ENCODE assay signal across 11 mouse cellular contexts in genomic region chr11:94150519-94151470, GRCm38 (mm10).
DNase-seq lines count a peak whose midpoint lies in the region; ATAC-seq and TF ChIP-seq lines count a peak whose summit lies in the region.
"Had no signal": no experiment of that assay in that cellular context is flagged by ENCODE, and none has a peak within 500 bp of the region (broad histone marks: within the 10 kb centered on the region; RNA-seq: fewer than 3 reads in every experiment).

No protein-coding gene starts in this region.

- peaks cover 5% of the 10 kb centered on the region; the same call in 1 of the 2 replicates for H3K4me1 ChIP-seq in forebrain, embryonic 11.5 days (replicated peaks; ENCODE audit: control insufficient read depth, insufficient read depth, low read length)
- peaks cover 13% of the 10 kb centered on the region; the same call in 1 of the 2 replicates for H3K4me1 ChIP-seq in forebrain, embryonic 14.5 days (ENCODE audit: control insufficient read depth, insufficient read depth, low read length)
- no peaks in the 10 kb centered on the region for H3K4me1 ChIP-seq in kidney, postnatal 0 days (replicated peaks; ENCODE audit: insufficient read depth, low read length)
- H3K4me1 ChIP-seq in kidney, adult 2 months (ENCODE audit: control insufficient read depth, insufficient read depth, low read length) = 0 out of 2 replicates have a peak, but pooled peaks cover 4% of the 10 kb centered on the region
- peaks cover 17% of the 10 kb centered on the region for H3K4me1 ChIP-seq in limb, embryonic 15.5 days

- no peaks in the 10 kb centered on the region for H3K36me3 ChIP-seq in forebrain, embryonic 11.5 days (ENCODE audit: control insufficient read depth, insufficient read depth, low read length)
- no peaks in the 10 kb centered on the region for H3K36me3 ChIP-seq in forebrain, embryonic 14.5 days (ENCODE audit: control insufficient read depth, insufficient read depth, low read length)
- H3K36me3 ChIP-seq in kidney, postnatal 0 days (ENCODE audit: insufficient read depth, low read length) = no peaks in the 10 kb centered on the region
- H3K36me3 ChIP-seq in kidney, adult 2 months (ENCODE audit: control insufficient read depth, insufficient read depth, low read length) = no peaks in the 10 kb centered on the region
- H3K36me3 ChIP-seq in limb, embryonic 15.5 days = no peaks in the 10 kb centered on the region

- H3K4me3 ChIP-seq in forebrain, embryonic 11.5 days (ENCODE audit: low read depth, low read length) = no peak overlapping the region
- H3K4me3 ChIP-seq in forebrain, embryonic 14.5 days (ENCODE audit: low read depth, low read length) = no peak overlapping the region
- H3K4me3 ChIP-seq in kidney, postnatal 0 days (replicated peaks; ENCODE audit: low read depth, low read length) = no peak overlapping the region
- no peak overlapping the region for H3K4me3 ChIP-seq in kidney, adult 2 months (ENCODE audit: insufficient read depth, low read depth, low read length)
- H3K4me3 ChIP-seq in limb, embryonic 15.5 days = no peak overlapping the region

- no peak overlapping the region for H3K27ac ChIP-seq in forebrain, embryonic 11.5 days (ENCODE audit: low read depth, low read length)
- no peak overlapping the region for H3K27ac ChIP-seq in forebrain, embryonic 14.5 days (ENCODE audit: low read depth, low read length)
- no peak overlapping the region for H3K27ac ChIP-seq in kidney, postnatal 0 days
- no peak overlapping the region for H3K27ac ChIP-seq in kidney, adult 2 months (ENCODE audit: insufficient read depth, low read depth, low read length)
- 0 out of 2 replicates have a peak overlapping the region, but pooled peaks have one; percentile 7 for H3K27ac ChIP-seq in limb, embryonic 15.5 days

- no peak for TF ChIP-seq POLR2A in kidney, adult 2 months (IDR thresholded peaks at IDR 0.05; ENCODE audit: low read depth, low read length)

- WGBS in forebrain, embryonic 11.5 days = 36% methylated on average over 25 of the region's 25 CpGs
- WGBS in forebrain, embryonic 14.5 days = 42% methylated on average over 25 of the region's 25 CpGs
- 40% methylated on average over 25 of the region's 25 CpGs for WGBS in kidney, postnatal 0 days
- WGBS in kidney, adult 2 months = 72% methylated on average over 25 of the region's 25 CpGs
- 45% methylated on average over 25 of the region's 25 CpGs for WGBS in limb, embryonic 15.5 days

- no peaks in the 10 kb centered on the region for H3K27me3 ChIP-seq in forebrain, embryonic 11.5 days (ENCODE audit: control insufficient read depth, insufficient read depth, low read length)
- H3K27me3 ChIP-seq in forebrain, embryonic 14.5 days (replicated peaks; ENCODE audit: control insufficient read depth, insufficient read depth, low read length) = no peaks in the 10 kb centered on the region
- H3K27me3 ChIP-seq in kidney, postnatal 0 days (ENCODE audit: insufficient read depth, low read length) = no peaks in the 10 kb centered on the region
- no peaks in the 10 kb centered on the region for H3K27me3 ChIP-seq in kidney, adult 2 months (replicated peaks; ENCODE audit: control insufficient read depth, insufficient read depth, low read length)
- H3K27me3 ChIP-seq in limb, embryonic 15.5 days = no peaks in the 10 kb centered on the region; the same call in 1 of the 2 replicates

- no peaks in the 10 kb centered on the region for H3K9me3 ChIP-seq in forebrain, embryonic 11.5 days (ENCODE audit: control insufficient read depth, low read length)
- no peaks in the 10 kb centered on the region for H3K9me3 ChIP-seq in forebrain, embryonic 14.5 days (replicated peaks; ENCODE audit: control insufficient read depth, low read length)
- no peaks in the 10 kb centered on the region for H3K9me3 ChIP-seq in kidney, postnatal 0 days (replicated peaks; ENCODE audit: low read length)
- no peaks in the 10 kb centered on the region for H3K9me3 ChIP-seq in limb, embryonic 15.5 days

- TF ChIP-seq CTCF in kidney, postnatal 0 days (IDR thresholded peaks at IDR 0.05; ENCODE audit: low read depth) = no peak
- TF ChIP-seq CTCF in kidney, adult 2 months (conservative IDR thresholded peaks at IDR 0.05; ENCODE audit: insufficient read depth, insufficient read length, low read depth, low read length) = no peak

- no peak for DNase-seq in forebrain, embryonic 11.5 days (ENCODE audit: low spot score)
- DNase-seq in forebrain, embryonic 14.5 days (ENCODE audit: low spot score) = no peak
- no peak for DNase-seq in kidney, postnatal 0 days (ENCODE audit: low spot score)
- DNase-seq in kidney, adult 2 months = no peak
- peak; percentile 81 for DNase-seq in ZHBTc4 (ENCODE audit: low read depth, low spot score)
- no peak for DNase-seq in layer of hippocampus, adult 18-20 months (ENCODE audit: low spot score in 2 of 2)
- no peak for DNase-seq in urinary bladder, postnatal 4 days (ENCODE audit: low spot score in 2 of 2)
- DNase-seq: gastrocnemius, postnatal 10 days; lung, postnatal 10 days; right cerebral cortex, postnatal 25 days had no signal

- H3K4me2 ChIP-seq in forebrain, embryonic 11.5 days (ENCODE audit: low read depth, low read length, severe bottlenecking) = no peak overlapping the region
- no peak overlapping the region for H3K4me2 ChIP-seq in forebrain, embryonic 14.5 days (ENCODE audit: low read length)
- H3K4me2 ChIP-seq in kidney, postnatal 0 days (ENCODE audit: low read length) = no peak overlapping the region
- no peak overlapping the region for H3K4me2 ChIP-seq in limb, embryonic 15.5 days

- H3K9ac ChIP-seq in forebrain, embryonic 11.5 days (ENCODE audit: low read length) = no peak overlapping the region
- no peak overlapping the region for H3K9ac ChIP-seq in forebrain, embryonic 14.5 days (ENCODE audit: low read length)
- H3K9ac ChIP-seq in kidney, postnatal 0 days (ENCODE audit: low read depth, low read length) = no peak overlapping the region
- H3K9ac ChIP-seq in limb, embryonic 15.5 days = no peak overlapping the region

- ATAC-seq in forebrain, embryonic 11.5 days (replicated peaks; ENCODE audit: low FRiP score) = 0 out of 2 replicates have a peak, but pooled peaks have one; percentile 20
- ATAC-seq in forebrain, embryonic 14.5 days = no peak; the same call in 1 of the 2 replicates
- ATAC-seq in kidney, postnatal 0 days (replicated peaks; ENCODE audit: low FRiP score, low read depth) = peak; percentile 26
- peak; percentile 35; the same call in 1 of the 2 replicates for ATAC-seq in limb, embryonic 15.5 days (ENCODE audit: insufficient number of reproducible peaks, low FRiP score, low TSS enrichment, low read depth)
